Mouse (Mus musculus) thymus, adult 2 months (tissue): ENCODE measurements around the gene Ddit4l.

Experiments used
- CTCF ChIP-seq: fragments of 200-500 bp; IDR thresholded peaks from 2 replicates; pipeline ENCODE4 v1.5.1; 2012; ENCODE audit warnings: mild to moderate bottlenecking, control low read depth, low read length, moderate library complexity, borderline replicate concordance; ENCODE audit not compliant: control insufficient read depth, poor library complexity, insufficient read depth; ENCODE audit errors: extremely low read depth
- POLR2A ChIP-seq: fragments of 200-500 bp; IDR thresholded peaks from 2 replicates; pipeline ENCODE4 v1.6.1; 2012; ENCODE audit warnings: mild to moderate bottlenecking, low read length, control low read depth, moderate library complexity; ENCODE audit not compliant: control insufficient read depth, poor library complexity, insufficient read depth; ENCODE audit errors: extremely low read depth

- no peak for TF ChIP-seq CTCF
- no peak for TF ChIP-seq POLR2A
Measured at GRCm38 (mm10) chr3:137652853-137653252, 31.4 kb downstream of the Ddit4l start.
